Mouse (Mus musculus) gastrocnemius, postnatal 14 days (tissue): ENCODE measurements around the gene Ldlrad3. TPM values are rescaled to one million over a fixed set of nuclear protein-coding genes. Genes with fewer than 3 reads are reported as not detected.
A peak's percentile ranks its signal among the peaks of the same experiment; 100 is the strongest.

ENCODE experiments used
- DNase-seq: peaks from one replicate; pipeline ENCODE4 v3.0.0; 2021; ENCODE audit warnings: mixed read lengths
- intact Hi-C: fragments of 180-260 bp; cut with DNase I; formaldehyde crosslinking; loops from one replicate; pipeline ENCODE4 v1.15.1; 2025; ENCODE audit warnings: low total_unique reads
- long read RNA-seq, 2 experiments: library from polyadenylated mRNA; stranded (forward); transcript quantifications; one replicate each; pipeline ENCODE4 v2.0.0; 2021
- total RNA-seq, 2 experiments: library from RNA; stranded (reverse); gene quantifications; 2 replicates each; pipeline ENCODE4 v1.2.3; 2021

Ldlrad3 gene
- total RNA-seq: 1 to 10 TPM; 7.3 to 8.8 TPM
- long read RNA-seq, experiment 1, transcript Ldlrad3-201 (6 exons, 3,833 nt): major isoform, 6 of 9 reads
- long read RNA-seq, experiment 1, partial matches to known transcripts: 0 of 9 reads
- long read RNA-seq, experiment 1, other reads (novel, unspliced or antisense): 3 of 9 reads
- long read RNA-seq, experiment 2, transcript Ldlrad3-201 (6 exons, 3,833 nt): major isoform, 6 of 9 reads
- long read RNA-seq, experiment 2, partial matches to known transcripts: 0 of 9 reads
- long read RNA-seq, experiment 2, other reads (novel, unspliced or antisense): 2 of 9 reads

- intact Hi-C loops: no loop called here
- peak; percentile 91 for DNase-seq
Observed at GRCm38 (mm10) chr2:102185951-102186561, at the start of gene Ldlrad3. Ldlrad3 (minus strand) TSS chr2:102186385.

GRCm38 (mm10) chr2:102231470-102231869, 45.3 kb upstream of the Ldlrad3 start:
- DNase-seq: peak; percentile 29
- intact Hi-C loops: no loop called here

GRCm38 (mm10) chr2:102229126-102229525, 42.9 kb upstream of the Ldlrad3 start:
- intact Hi-C loops: no loop called here

GRCm38 (mm10) chr2:102228331-102228730, 42.1 kb upstream of the Ldlrad3 start:
- no peak for DNase-seq
- intact Hi-C loops: no loop called here

More at GRCm38 (mm10) chr2:102229126-102229525, 42.9 kb upstream of the Ldlrad3 start:
- DNase-seq: peak; percentile 22

- no peak for DNase-seq
- intact Hi-C loops: no loop called here
Observed at GRCm38 (mm10) chr2:102227839-102228238, 41.7 kb upstream of the Ldlrad3 start.

- intact Hi-C loops: no loop called here
- DNase-seq: no peak
Observed at GRCm38 (mm10) chr2:102226274-102226673, 40.1 kb upstream of the Ldlrad3 start.

GRCm38 (mm10) chr2:102223355-102224128, 37.4 kb upstream of the Ldlrad3 start:
- DNase-seq: no peak
- intact Hi-C loops: no loop called here

GRCm38 (mm10) chr2:102222749-102223148, 36.6 kb upstream of the Ldlrad3 start:
- intact Hi-C loops: no loop called here
- no peak for DNase-seq

- no peak for DNase-seq
- intact Hi-C loops: no loop called here
Observed at GRCm38 (mm10) chr2:102216817-102217216, 30.6 kb upstream of the Ldlrad3 start.

GRCm38 (mm10) chr2:102212096-102212495, 25.9 kb upstream of the Ldlrad3 start:
- intact Hi-C loops: no loop called here
- no peak for DNase-seq

- intact Hi-C loops: no loop called here
- DNase-seq: no peak
Observed at GRCm38 (mm10) chr2:102205672-102206399, 19.7 kb upstream of the Ldlrad3 start.

- no peak for DNase-seq
- intact Hi-C loops: no loop called here
Observed at GRCm38 (mm10) chr2:102203478-102203877, 17.3 kb upstream of the Ldlrad3 start.

GRCm38 (mm10) chr2:102202211-102202770, 16.1 kb upstream of the Ldlrad3 start:
- DNase-seq: no peak

GRCm38 (mm10) chr2:102201198-102201948, 15.2 kb upstream of the Ldlrad3 start:
- DNase-seq: peak; percentile 43
- intact Hi-C loops: no loop called here

More at GRCm38 (mm10) chr2:102202211-102202770, 16.1 kb upstream of the Ldlrad3 start:
- intact Hi-C loops: no loop called here

- intact Hi-C loops: no loop called here
- DNase-seq: no peak
Observed at GRCm38 (mm10) chr2:102197332-102197731, 11.1 kb upstream of the Ldlrad3 start.

- intact Hi-C loops: no loop called here
- DNase-seq: peak; percentile 56
Observed at GRCm38 (mm10) chr2:102196709-102197108, 10.5 kb upstream of the Ldlrad3 start.

- no peak for DNase-seq
- intact Hi-C loops: no loop called here
Observed at GRCm38 (mm10) chr2:102195494-102195893, 9.3 kb upstream of the Ldlrad3 start.

GRCm38 (mm10) chr2:102194247-102194646, 8.1 kb upstream of the Ldlrad3 start:
- intact Hi-C loops: no loop called here
- DNase-seq: no peak
